Mouse (Mus musculus): ENCODE data around the gene Med15.

The Med15 gene

GRCm38 (mm10) chr16:17732021-17732420 lies 670 bp downstream of the Med15 start:
- no peak for DNase-seq

DNA sequence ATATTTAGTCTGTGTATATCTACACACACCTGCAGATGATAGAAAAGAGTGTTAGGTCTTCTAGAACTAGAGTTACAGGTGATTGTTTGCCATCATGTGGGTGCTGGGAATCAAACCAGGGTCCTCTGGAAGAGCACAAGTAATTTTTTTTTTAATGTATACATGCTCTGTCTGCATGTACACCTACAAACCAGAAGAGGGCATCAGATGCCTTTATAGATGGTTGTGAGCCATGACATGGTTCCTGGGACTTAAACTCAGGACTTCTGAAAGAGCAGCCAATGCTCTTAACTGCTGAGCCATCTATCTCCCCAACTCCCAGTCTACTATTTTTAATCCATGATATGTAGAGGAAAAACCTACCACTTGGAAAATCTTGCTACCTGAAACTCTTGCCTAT lies 2.7 kb downstream of the Med15 start:
- DNase-seq: no peak

DNA sequence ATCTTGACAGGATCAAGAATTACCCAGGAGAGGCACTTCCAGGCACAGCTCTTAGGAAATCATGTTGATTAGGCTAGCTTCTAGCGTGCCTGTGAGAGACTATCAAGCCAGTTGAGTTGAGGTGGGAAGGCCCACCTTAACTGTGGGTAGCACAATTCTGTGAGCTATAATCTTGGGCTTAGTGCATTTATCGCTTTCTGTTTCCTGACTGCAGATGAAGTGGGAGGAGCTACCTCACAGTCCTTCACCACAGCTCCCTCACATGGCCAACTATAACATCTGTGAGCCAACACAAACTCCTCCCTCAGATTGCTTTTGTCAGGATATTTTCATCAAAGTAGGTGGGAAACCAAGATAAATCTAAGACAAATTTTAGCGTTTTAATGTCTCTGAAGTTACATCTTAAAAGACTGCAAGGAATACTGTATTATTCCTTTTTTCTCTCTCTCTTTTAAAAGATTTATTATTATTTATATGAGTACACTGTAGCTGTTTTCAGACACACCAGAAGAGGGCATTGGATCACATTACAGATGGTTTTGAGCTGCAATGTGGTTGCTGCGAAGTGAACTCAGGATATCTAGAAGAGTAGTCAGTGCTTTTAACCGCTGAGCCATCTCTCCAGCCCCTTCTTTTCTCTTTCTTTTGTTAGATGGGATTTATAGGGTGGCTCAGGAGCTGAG lies 5.4 kb downstream of the Med15 start:
- peak; percentile 71 for DNase-seq

GRCm38 (mm10) chr16:17724448-17724847 lies 8.2 kb downstream of the Med15 start:
- no peak for DNase-seq

DNA sequence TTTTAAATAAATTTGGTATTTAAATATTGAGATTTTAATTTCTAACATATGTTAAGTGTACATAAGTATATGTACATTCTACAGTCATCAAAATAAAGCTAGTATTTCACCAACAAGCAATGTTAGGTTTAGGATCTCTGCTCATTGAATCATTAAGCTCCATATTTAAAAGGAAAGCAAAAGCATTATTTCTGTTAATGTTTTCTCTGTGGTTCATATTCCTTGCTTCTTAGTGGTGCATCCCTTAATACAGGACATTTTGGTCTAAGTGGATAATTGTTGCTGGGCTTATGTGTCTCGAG lies 9.4 kb downstream of the Med15 start:
- DNase-seq: no peak

GRCm38 (mm10) chr16:17722461-17723324 lies 10.0 kb downstream of the Med15 start:
- DNase-seq: peak; percentile 92

DNA sequence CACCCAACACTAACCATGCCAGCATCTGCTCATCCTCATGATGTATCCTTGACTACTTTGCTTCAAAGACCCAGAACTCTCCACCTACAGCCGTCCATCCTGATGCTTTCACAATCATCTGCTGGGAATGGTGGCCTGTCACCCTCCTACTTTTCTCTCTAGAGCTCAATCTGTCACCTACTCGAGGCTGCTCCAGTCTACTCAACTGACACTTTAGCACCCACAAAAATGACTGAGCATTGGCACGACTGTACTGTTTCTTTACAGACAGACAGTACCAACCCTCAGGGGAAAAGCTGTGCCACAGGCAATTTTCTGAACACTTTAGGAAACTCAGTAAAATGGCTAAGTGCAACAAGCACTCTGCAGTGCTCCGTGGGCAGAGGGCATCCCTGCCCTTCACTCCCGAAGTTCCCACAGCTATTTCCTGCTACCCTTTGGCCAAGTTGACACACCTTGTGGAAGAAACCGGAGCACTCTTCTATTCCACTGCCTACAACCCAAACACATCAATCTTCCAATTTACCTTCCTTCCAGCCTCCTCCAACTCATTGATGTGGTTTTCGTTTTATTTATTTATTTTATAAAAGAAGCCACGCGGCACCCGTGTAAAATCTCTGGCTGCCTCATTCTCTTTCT lies 10.8 kb downstream of the Med15 start:
- DNase-seq: no peak

- DNase-seq: no peak
These were observed 11.4 kb downstream of the Med15 start for GRCm38 (mm10) chr16:17721114-17721808.

- no peak for DNase-seq
These were observed 14.9 kb downstream of the Med15 start for GRCm38 (mm10) chr16:17717791-17718190.

- DNase-seq: no peak
These were observed 25.1 kb downstream of the Med15 start for GRCm38 (mm10) chr16:17707541-17707940.

DNA sequence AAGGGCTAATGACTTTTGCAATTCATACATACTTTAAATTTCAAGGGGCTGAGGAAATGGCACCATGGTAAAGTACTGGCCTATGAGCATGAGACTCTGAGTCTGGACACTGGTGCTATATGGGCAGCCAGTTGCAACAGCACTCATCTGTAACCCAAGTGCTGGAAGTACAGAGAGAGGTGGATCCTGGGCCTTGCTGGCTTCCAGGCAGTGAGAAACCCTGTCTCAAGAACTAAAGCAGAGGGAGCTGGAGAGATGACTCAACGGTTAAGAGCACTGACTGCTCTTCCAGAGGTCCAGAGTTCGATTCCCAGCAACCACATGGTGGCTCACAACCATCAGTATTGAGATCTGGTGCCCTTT lies 31.7 kb downstream of the Med15 start:
- no peak for DNase-seq

DNA sequence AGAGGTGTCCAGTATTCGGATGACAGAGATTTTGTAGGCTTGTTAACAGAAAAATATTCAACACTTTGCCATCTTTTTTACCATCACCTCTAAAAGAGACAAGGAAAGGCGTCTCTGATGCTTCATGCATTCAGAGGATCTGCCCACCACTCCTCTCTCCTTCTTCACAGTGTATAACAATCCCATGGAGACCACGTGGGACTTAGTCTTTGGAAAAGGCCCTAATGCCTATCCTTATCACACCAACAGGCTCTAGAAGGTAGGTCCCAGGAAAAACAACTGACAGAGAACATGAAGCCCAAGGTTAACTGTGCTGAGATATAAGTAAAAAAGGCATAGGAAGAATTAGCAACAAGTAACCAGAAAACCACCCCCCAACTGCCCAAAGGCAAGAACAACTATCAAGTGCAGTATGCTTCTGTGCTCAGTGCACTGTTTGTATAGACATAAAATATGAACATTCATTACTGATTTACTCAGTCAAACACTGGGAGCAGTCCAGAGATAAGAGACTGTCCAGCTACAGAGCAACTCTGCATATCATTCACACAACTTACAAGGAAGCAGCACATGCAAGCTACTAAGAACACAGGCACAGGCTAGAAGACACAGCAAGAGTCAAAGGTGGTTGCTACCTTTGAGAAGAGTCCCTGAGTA lies 32.2 kb downstream of the Med15 start:
- no peak for DNase-seq

DNA sequence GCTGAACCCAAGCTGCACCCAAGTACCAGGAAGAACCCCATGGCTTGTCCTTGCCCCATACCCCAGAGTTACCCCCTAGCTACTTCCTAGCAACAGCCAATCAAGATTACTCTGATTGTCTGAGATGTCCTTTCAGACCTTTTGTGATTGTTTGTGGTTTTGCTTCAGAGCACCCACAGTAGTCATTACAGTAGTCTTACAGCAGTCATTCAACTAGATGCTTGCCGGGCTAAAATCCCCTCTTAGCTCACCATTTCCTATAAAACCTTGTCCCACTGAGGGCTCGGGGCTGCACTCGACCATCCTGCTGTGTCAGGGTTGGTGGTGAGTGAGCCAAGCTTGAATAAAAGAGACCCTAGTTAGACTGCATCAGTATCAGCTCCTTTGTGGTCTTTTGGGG lies 37.8 kb downstream of the Med15 start:
- DNase-seq: no peak

GRCm38 (mm10) chr16:17669886-17670285 lies 62.8 kb downstream of the Med15 start:
- DNase-seq: no peak

GRCm38 (mm10) chr16:17665568-17665967 lies 67.1 kb downstream of the Med15 start:
- peak; percentile 25 for DNase-seq

DNA sequence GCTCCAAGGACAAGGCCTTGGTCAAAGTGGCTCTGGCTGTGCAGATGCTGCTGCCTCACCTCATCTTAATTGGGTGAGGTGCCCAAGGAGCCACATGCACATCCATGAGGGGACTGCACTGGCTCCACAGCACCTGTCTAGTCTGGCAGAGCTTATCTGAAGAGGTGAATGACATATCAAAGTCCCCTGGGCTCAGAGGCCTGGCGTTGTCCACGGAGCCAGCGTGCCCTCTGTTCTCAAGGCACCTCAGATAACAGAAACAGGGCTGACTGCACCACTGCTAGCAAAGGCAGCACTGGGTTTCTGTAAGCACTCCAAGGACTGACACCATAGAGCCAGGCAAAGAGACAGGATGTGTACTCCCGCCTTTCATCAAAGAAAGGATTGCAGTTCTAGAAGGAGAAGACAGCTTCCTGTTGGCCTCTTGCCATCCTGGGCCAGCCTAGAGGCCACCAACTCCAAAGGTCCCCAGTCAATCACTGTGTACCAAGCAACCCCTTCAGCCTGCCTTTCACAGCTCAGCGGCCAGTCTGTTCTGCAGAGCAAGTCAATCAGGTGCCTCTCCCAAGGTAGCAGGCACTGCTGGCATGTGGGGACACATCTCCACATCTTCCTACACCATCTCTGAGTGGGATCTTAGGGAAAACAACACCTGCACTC lies 76.3 kb downstream of the Med15 start:
- DNase-seq: peak; percentile 18

- no peak for DNase-seq
These were observed 78.4 kb downstream of the Med15 start for GRCm38 (mm10) chr16:17654188-17654795.

- no peak for DNase-seq
These were observed 79.1 kb downstream of the Med15 start for GRCm38 (mm10) chr16:17653601-17654000.

DNA sequence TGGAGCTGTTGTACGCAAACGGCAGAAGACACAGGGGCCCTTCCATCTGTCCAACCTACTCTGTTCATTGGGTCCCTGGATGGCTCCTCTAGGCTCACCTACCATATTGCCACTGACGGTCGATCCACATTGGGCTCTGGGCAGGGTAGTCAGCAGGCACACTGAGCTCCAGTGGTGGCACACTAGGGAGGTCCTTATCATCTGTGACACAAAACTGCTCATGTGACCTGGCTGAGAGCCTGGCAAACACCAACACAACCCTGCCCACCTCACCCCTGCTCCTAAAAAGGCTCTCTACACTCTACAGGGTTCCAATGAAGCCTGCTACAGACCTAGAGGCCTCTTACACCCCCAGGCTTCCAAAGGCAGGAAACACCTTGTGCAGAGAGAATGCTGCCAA lies 80.1 kb downstream of the Med15 start:
- DNase-seq: no peak

- DNase-seq: no peak
These were observed 82.0 kb downstream of the Med15 start for GRCm38 (mm10) chr16:17650711-17651110.

GRCm38 (mm10) chr16:17649925-17650605 lies 82.6 kb downstream of the Med15 start:
- DNase-seq: no peak
